Mouse (Mus musculus) embryonic facial prominence, embryonic 10.5 days (tissue): ENCODE data around the gene Ifnl2. TPM values are rescaled to one million over a fixed set of nuclear protein-coding genes. Genes with fewer than 3 reads are reported as not detected.
"Not testable (repeated sequence)": the region's sequence is repeated elsewhere in the genome, so short reads cannot be mapped to it uniquely, and the experiment has no call there.

ENCODE experiments used
- DNase-seq: peaks from one replicate; pipeline ENCODE4 v3.0.0-alpha.2; 2017; ENCODE audit warnings: low spot score
- H3K27ac ChIP-seq: fragments of 300-500 bp; sonication (generic); replicated peaks from 2 replicates; pipeline ENCODE4 v1.5.1; 2016; ENCODE audit warnings: mild to moderate bottlenecking
- H3K27me3 ChIP-seq: fragments of 300-500 bp; sonication (generic); replicated peaks from 2 replicates; pipeline ENCODE4 v1.6.1; 2016; ENCODE audit warnings: low read depth, mild to moderate bottlenecking; ENCODE audit not compliant: poor library complexity, severe bottlenecking
- H3K36me3 ChIP-seq: fragments of 300-500 bp; sonication (generic); replicated peaks from 2 replicates; pipeline ENCODE4 v1.6.1; 2016; ENCODE audit warnings: mild to moderate bottlenecking, moderate library complexity
- H3K4me1 ChIP-seq: fragments of 300-500 bp; sonication (generic); 2 replicates; pipeline ENCODE4 v1.6.1; 2016
- H3K4me3 ChIP-seq: fragments of 300-500 bp; sonication (generic); 2 replicates; pipeline ENCODE4 v1.5.1; 2016; ENCODE audit warnings: mild to moderate bottlenecking, moderate library complexity
- H3K9me3 ChIP-seq: fragments of 300-500 bp; sonication (generic); 2 replicates; pipeline ENCODE4 v1.6.1; 2016; ENCODE audit warnings: mild to moderate bottlenecking
- WGBS: fragments of 180-500 bp; shearing (Covaris S2); methylation state at CpG from one replicate; pipeline ENCODE4 v1.1.7; 2016; 5-methylcytosine and 5-hydroxymethylcytosine counted together
- polyA plus RNA-seq: library from polyadenylated mRNA; unstranded; fragments of >200 nt; fragmentation: Nextera tagmentation; extraction: Ambion mirVana; gene quantifications from 2 replicates; pipeline ENCODE4 v1.2.1, GENCODE M21; 2016

The Ifnl2 gene
- polyA plus RNA-seq: not detected in 2 replicates

GRCm38 (mm10) chr7:28510405-28510974 is at the start of gene Ifnl2:
Gene Ifnl2 (minus strand): TSS chr7:28510455.
- DNase-seq, H3K4me1 ChIP-seq, H3K27me3 ChIP-seq, H3K4me3 ChIP-seq, H3K27ac ChIP-seq, H3K9me3 ChIP-seq, H3K36me3 ChIP-seq: not testable (repeated sequence)
- WGBS: 65% methylated on average over 8 of the region's 8 CpGs

- WGBS: 63% methylated on average over 4 of the region's 4 CpGs
- no peak overlapping the region for H3K27ac ChIP-seq
Observed at GRCm38 (mm10) chr7:28558486-28558885, 48.2 kb upstream of the Ifnl2 start.

GRCm38 (mm10) chr7:28557708-28558107 is 47.5 kb upstream of the Ifnl2 start:
- no peak overlapping the region for H3K27ac ChIP-seq
- H3K36me3 ChIP-seq: peaks cover 51% of the 10 kb centered on the region
- peaks cover 31% of the 10 kb centered on the region for H3K4me1 ChIP-seq
- DNase-seq: no peak
- no peaks in the 10 kb centered on the region for H3K27me3 ChIP-seq
- WGBS: 82% methylated on average over 6 of the region's 6 CpGs
- no peak overlapping the region for H3K4me3 ChIP-seq
- peaks cover 7% of the 10 kb centered on the region; the same call in 1 of the 2 replicates for H3K9me3 ChIP-seq

More at GRCm38 (mm10) chr7:28558486-28558885, 48.2 kb upstream of the Ifnl2 start:
- H3K4me3 ChIP-seq: no peak overlapping the region
- H3K27me3 ChIP-seq: no peaks in the 10 kb centered on the region
- H3K36me3 ChIP-seq: peaks cover 58% of the 10 kb centered on the region
- peaks cover 31% of the 10 kb centered on the region for H3K4me1 ChIP-seq
- no peaks in the 10 kb centered on the region for H3K9me3 ChIP-seq
- no peak for DNase-seq

- H3K9me3 ChIP-seq: peaks cover 13% of the 10 kb centered on the region; the same call in 1 of the 2 replicates
- H3K27me3 ChIP-seq: no peaks in the 10 kb centered on the region
- H3K27ac ChIP-seq: no peak overlapping the region
- H3K4me1 ChIP-seq: peaks cover 31% of the 10 kb centered on the region
- no peak overlapping the region for H3K4me3 ChIP-seq
- WGBS: 77% methylated on average over 5 of the region's 5 CpGs
- no peak for DNase-seq
- peaks cover 44% of the 10 kb centered on the region for H3K36me3 ChIP-seq
Observed at GRCm38 (mm10) chr7:28557069-28557468, 46.8 kb upstream of the Ifnl2 start.

- Histone ChIP-seq H3K27me3 (no peaks in the 10 kb centered on the region), H3K4me3 (no peak overlapping the region), H3K36me3 (peaks cover 34% of the 10 kb centered on the region), H3K9me3 (peaks cover 13% of the 10 kb centered on the region; the same call in 1 of the 2 replicates), H3K4me1 (peaks cover 31% of the 10 kb centered on the region), H3K27ac (no peak overlapping the region)
- DNase-seq: no peak
- WGBS: 22% methylated on average over 5 of the region's 5 CpGs
Observed at GRCm38 (mm10) chr7:28555939-28556535, 45.8 kb upstream of the Ifnl2 start.

GRCm38 (mm10) chr7:28553076-28553475 is 42.8 kb upstream of the Ifnl2 start:
- Histone ChIP-seq H3K4me1 (peaks cover 18% of the 10 kb centered on the region; the same call in 1 of the 2 replicates), H3K27ac (no peak overlapping the region), H3K4me3 (no peak overlapping the region), H3K36me3 (peaks cover 6% of the 10 kb centered on the region), H3K27me3 (peaks cover 7% of the 10 kb centered on the region), H3K9me3 (peaks cover 13% of the 10 kb centered on the region; the same call in 1 of the 2 replicates)
- DNase-seq: no peak
- WGBS: 89% methylated on average over 6 of the region's 6 CpGs

- peaks cover 59% of the 10 kb centered on the region for H3K27me3 ChIP-seq
- peaks cover 6% of the 10 kb centered on the region; the same call in 1 of the 2 replicates for H3K9me3 ChIP-seq
- no peaks in the 10 kb centered on the region for H3K36me3 ChIP-seq
- no peak overlapping the region for H3K4me3 ChIP-seq
- H3K4me1 ChIP-seq: peaks cover 43% of the 10 kb centered on the region
- no peak overlapping the region for H3K27ac ChIP-seq
- WGBS: 69% methylated on average over 7 of the region's 7 CpGs
- no peak for DNase-seq
Observed at GRCm38 (mm10) chr7:28547628-28548027, 37.4 kb upstream of the Ifnl2 start.

- DNase-seq: no peak
- Histone ChIP-seq H3K27me3 (peaks cover 59% of the 10 kb centered on the region), H3K27ac (0 out of 2 replicates have a peak within 1 kb of the TSS, but pooled peaks have one; percentile 8), H3K9me3 (peaks cover under 1% of the 10 kb centered on the region; the same call in 1 of the 2 replicates), H3K4me1 (peaks cover 43% of the 10 kb centered on the region), H3K4me3 (peak within 1 kb of the TSS; percentile 51), H3K36me3 (no peaks in the 10 kb centered on the region)
- WGBS: 4% methylated on average over 5 of the region's 5 CpGs
Observed at GRCm38 (mm10) chr7:28547154-28547553, 36.9 kb upstream of the Ifnl2 start, which contains the start of gene Nccrp1. Gene Nccrp1 (minus strand): TSS chr7:28547254.

- 2% methylated on average over 22 of the region's 22 CpGs for WGBS
- Histone ChIP-seq H3K36me3 (no peaks in the 10 kb centered on the region), H3K4me1 (peaks cover 43% of the 10 kb centered on the region), H3K27ac (0 out of 2 replicates have a peak overlapping the region, but pooled peaks have one; percentile 8), H3K27me3 (peaks cover 59% of the 10 kb centered on the region), H3K9me3 (no peaks in the 10 kb centered on the region), H3K4me3 (peak overlapping the region; percentile 51)
- peak; percentile 45 for DNase-seq
Observed at GRCm38 (mm10) chr7:28546649-28547048, 36.4 kb upstream of the Ifnl2 start.

GRCm38 (mm10) chr7:28545891-28546210 is 35.6 kb upstream of the Ifnl2 start:
- H3K27me3 ChIP-seq: peaks cover 59% of the 10 kb centered on the region
- 38% methylated on average over 7 of the region's 7 CpGs for WGBS
- DNase-seq: no peak
- peak overlapping the region; percentile 51 for H3K4me3 ChIP-seq
- peaks cover 43% of the 10 kb centered on the region for H3K4me1 ChIP-seq
- no peak overlapping the region for H3K27ac ChIP-seq
- no peaks in the 10 kb centered on the region for H3K9me3 ChIP-seq
- no peaks in the 10 kb centered on the region for H3K36me3 ChIP-seq

GRCm38 (mm10) chr7:28545048-28545890 is 35.0 kb upstream of the Ifnl2 start:
- H3K36me3 ChIP-seq: no peaks in the 10 kb centered on the region
- DNase-seq: peak; percentile 60
- H3K4me1 ChIP-seq: peaks cover 43% of the 10 kb centered on the region
- H3K27me3 ChIP-seq: peaks cover 59% of the 10 kb centered on the region
- no peak overlapping the region for H3K27ac ChIP-seq
- WGBS: 24% methylated on average over 14 of the region's 14 CpGs
- H3K9me3 ChIP-seq: no peaks in the 10 kb centered on the region
- H3K4me3 ChIP-seq: no peak overlapping the region

GRCm38 (mm10) chr7:28544051-28544601 is 33.9 kb upstream of the Ifnl2 start:
- H3K4me3 ChIP-seq: peak overlapping the region; percentile 51
- no peaks in the 10 kb centered on the region for H3K9me3 ChIP-seq
- DNase-seq: peak; percentile 68
- H3K4me1 ChIP-seq: peaks cover 43% of the 10 kb centered on the region
- WGBS: 4% methylated on average over 27 of the region's 27 CpGs
- H3K27me3 ChIP-seq: peaks cover 59% of the 10 kb centered on the region
- no peaks in the 10 kb centered on the region for H3K36me3 ChIP-seq
- no peak overlapping the region; the same call in 1 of the 2 replicates for H3K27ac ChIP-seq
